Mouse (Mus musculus) lung, postnatal 0 days (tissue): ENCODE measurements around the gene Tnfaip3.

Experiments used
- CTCF ChIP-seq: IDR thresholded peaks from 2 replicates; pipeline ENCODE4 v1.5.1; 2016; ENCODE audit warnings: antibody characterized with exemption, mild to moderate bottlenecking
- EP300 ChIP-seq: IDR thresholded peaks from 2 replicates; pipeline ENCODE4 v1.6.1; 2016; ENCODE audit warnings: antibody characterized with exemption, mild to moderate bottlenecking, control low read depth

DNA sequence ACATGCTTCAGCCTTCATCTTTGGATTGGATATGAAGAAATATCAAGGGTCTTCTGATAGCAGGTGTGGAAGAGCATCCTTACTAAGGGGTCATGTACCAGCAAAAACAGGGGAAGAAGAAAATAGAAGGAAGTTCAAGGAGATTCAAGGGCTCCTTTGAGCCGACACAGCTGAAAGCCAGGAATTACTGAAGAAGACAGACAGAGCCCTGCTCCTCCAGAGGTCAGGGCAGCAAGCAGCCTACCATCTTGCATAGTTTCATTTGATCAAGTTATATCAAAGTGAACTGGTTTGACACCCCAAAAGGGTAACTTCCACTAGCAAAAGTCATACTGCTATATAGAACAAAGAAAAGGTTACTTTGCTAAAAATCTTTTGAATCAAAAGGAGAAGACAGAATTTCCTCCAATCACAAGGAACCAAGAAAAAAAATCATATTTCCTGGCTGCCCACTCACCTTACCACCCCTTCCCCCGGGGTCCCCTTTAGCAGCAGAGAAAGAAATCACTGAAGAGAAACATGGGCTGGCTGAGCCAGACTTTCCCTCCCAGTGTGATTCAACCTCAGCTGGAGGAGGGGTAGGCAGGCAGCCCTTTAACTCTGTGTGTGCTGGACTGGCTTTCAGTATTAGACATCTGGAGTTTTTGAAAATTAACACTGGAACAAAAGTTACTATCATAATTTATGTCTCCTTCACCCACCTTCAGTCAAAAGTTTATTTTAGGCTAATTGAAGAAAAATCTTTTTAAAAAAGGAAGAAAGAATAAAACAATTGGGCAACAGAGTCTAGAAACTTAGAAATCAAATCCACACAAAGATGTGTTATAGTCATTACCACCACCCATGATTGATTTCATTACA is 28.2 kb downstream of the Tnfaip3 start:
- TF ChIP-seq EP300 (no peak), CTCF (no peak)
